Mouse (Mus musculus) layer of hippocampus, adult 11-12 months (tissue): ENCODE data around the gene Romo1.
A peak's percentile ranks its signal among the peaks of the same experiment; 100 is the strongest.
"Not testable (repeated sequence)": the region's sequence is repeated elsewhere in the genome, so short reads cannot be mapped to it uniquely, and the experiment has no call there.

Source experiments
- DNase-seq: peaks from one replicate; pipeline ENCODE4 v3.0.0; 2022; ENCODE audit warnings: low spot score

Romo1 gene

GRCm38 (mm10) chr2:156143953-156144724 is at the start of gene Romo1, which contains the start of gene Nfs1:
TSS of gene Romo1 (plus strand) at chr2:156144039.
TSS of gene Nfs1 (minus strand) at chr2:156144186.
- peak; percentile 91 for DNase-seq

GRCm38 (mm10) chr2:156110627-156111357 is 33.0 kb upstream of the Romo1 start:
- DNase-seq = no peak

GRCm38 (mm10) chr2:156111358-156112079 is 32.3 kb upstream of the Romo1 start, which contains the start of the genes Cpne1 and Rbm12:
TSS of gene Cpne1 (minus strand) at chr2:156111965.
TSS of gene Rbm12 (minus strand) at chr2:156111978.
- DNase-seq = peak; percentile 90

- DNase-seq = not testable (repeated sequence)
Measured at GRCm38 (mm10) chr2:156112080-156112423, 31.8 kb upstream of the Romo1 start.

- DNase-seq = no peak
Measured at GRCm38 (mm10) chr2:156119566-156119965, 24.3 kb upstream of the Romo1 start.

GRCm38 (mm10) chr2:156123731-156124130 is 20.1 kb upstream of the Romo1 start:
- DNase-seq = no peak

GRCm38 (mm10) chr2:156126992-156127391 is 16.8 kb upstream of the Romo1 start, which contains the start of gene Gm28036:
TSS of gene Gm28036 (minus strand) at chr2:156127092.
- DNase-seq = no peak

GRCm38 (mm10) chr2:156134161-156134560 is 9.7 kb upstream of the Romo1 start:
- DNase-seq = no peak

- DNase-seq = no peak
Measured at GRCm38 (mm10) chr2:156135695-156136094, 8.1 kb upstream of the Romo1 start.

GRCm38 (mm10) chr2:156142820-156143219 is 1.0 kb upstream of the Romo1 start:
- no peak for DNase-seq

- DNase-seq = no peak
Measured at GRCm38 (mm10) chr2:156143367-156143766, 472 bp upstream of the Romo1 start.

- DNase-seq = no peak
Measured at GRCm38 (mm10) chr2:156145486-156146130, 1.8 kb downstream of the Romo1 start.

- DNase-seq = no peak
Measured at GRCm38 (mm10) chr2:156146272-156146989, 2.6 kb downstream of the Romo1 start.

GRCm38 (mm10) chr2:156147316-156147915 is 3.6 kb downstream of the Romo1 start:
- DNase-seq = no peak

GRCm38 (mm10) chr2:156151538-156151937 is 7.7 kb downstream of the Romo1 start:
- no peak for DNase-seq

GRCm38 (mm10) chr2:156165478-156165877 is 21.6 kb downstream of the Romo1 start:
- DNase-seq = no peak

GRCm38 (mm10) chr2:156166557-156166956 is 22.7 kb downstream of the Romo1 start:
- no peak for DNase-seq

- DNase-seq = no peak
Measured at GRCm38 (mm10) chr2:156177079-156177478, 33.2 kb downstream of the Romo1 start.

GRCm38 (mm10) chr2:156177651-156178050 is 33.8 kb downstream of the Romo1 start:
- DNase-seq = no peak

GRCm38 (mm10) chr2:156179046-156179795 is 35.4 kb downstream of the Romo1 start:
- peak; percentile 79 for DNase-seq
